Mouse (Mus musculus): ENCODE measurements around the gene Zbtb45.
A peak's percentile ranks its signal among the peaks of the same experiment; 100 is the strongest.

Zbtb45 gene

DNA sequence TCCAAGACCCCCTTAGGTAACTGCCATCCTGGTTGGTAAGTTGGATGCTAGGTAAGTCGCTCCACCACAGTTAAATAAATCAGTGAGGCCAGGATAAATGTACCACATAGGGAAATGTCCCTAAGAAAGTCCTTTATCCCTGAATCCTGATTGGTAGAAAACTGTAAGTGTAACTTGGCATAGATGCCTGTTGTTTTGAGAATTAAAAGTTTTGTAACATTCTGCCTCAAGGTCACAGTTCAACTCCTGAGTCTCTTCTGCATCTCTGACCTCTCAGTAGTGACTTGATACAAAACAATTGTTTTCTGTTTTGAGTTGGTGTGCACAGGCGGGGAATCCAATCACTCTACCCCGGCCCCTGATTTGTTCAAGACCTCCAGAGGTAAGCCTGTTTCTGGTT, 11.0 kb downstream of the Zbtb45 start, which contains the start of gene Trim28:
Gene Trim28 (plus strand): TSS at position 264 of the 400 bp plus-strand sequence.
- DNase-seq (ENCODE audit: low read depth, low spot score): no peak

GRCm38 (mm10) chr7:12998053-12998452, 11.8 kb downstream of the Zbtb45 start, which contains the start of gene Slc27a5:
Gene Slc27a5, minus strand, starts transcription at chr7:12998192.
- DNase-seq (ENCODE audit: low read depth, low spot score): no peak

DNA sequence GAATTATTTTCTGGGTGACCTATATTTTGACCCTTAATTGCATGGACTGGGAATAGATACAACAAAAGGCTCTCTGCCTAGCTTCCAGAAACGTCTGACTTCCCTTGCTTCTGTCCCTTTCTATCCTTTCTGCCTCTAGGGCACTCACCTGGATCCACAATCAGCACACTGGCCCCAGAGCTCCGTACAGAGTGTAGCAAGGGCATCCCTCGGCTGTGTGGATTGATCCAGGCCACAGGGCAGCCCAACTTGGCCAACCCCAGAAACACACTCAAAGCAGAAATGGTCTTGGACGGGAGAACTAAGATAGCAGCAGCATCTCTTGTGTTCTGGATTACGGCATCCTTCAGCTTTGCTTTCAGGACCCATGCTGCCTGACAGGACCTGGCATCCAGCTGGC, 12.6 kb downstream of the Zbtb45 start:
- DNase-seq (ENCODE audit: low read depth, low spot score): no peak

DNA sequence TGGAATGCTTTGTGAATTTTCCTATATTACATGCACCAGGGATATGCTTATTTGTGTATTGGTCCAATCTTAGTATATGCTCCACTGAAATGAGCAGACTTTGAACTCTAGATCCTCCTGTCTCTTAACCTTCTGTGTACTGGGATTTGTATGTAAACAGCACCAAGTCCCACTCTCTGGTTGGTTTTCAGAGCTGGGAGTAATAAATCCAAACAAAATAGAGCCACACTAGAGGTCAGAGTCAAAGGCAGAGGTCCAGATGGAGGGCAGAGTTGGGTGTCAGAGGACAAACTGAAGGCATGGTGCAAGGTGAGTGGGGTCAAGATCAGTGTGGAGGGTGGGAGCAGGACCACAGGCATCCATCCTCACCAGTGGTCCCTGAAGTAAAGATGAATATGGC, 14.0 kb downstream of the Zbtb45 start:
- no peak for DNase-seq (ENCODE audit: low read depth, low spot score)

DNA sequence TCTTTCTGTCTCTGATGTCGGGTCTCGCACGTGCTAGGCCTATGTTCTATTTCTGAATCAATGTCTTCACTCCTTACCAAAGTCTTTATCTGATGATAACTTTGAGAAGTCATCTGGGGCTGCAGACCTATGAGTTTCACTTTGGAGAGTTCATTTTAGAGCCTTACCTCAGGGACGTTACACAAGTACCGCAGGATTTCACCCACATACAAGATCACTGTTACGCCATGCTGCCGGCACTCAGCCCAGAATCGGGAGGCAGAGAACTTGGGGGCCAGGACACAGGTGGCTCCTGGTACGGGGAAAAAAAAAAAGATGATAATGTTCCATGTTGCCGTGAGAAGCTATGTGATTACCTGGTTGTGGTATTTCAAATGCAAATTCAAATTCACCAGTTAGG, 16.7 kb downstream of the Zbtb45 start:
- no peak for DNase-seq (ENCODE audit: low read depth, low spot score)

DNA sequence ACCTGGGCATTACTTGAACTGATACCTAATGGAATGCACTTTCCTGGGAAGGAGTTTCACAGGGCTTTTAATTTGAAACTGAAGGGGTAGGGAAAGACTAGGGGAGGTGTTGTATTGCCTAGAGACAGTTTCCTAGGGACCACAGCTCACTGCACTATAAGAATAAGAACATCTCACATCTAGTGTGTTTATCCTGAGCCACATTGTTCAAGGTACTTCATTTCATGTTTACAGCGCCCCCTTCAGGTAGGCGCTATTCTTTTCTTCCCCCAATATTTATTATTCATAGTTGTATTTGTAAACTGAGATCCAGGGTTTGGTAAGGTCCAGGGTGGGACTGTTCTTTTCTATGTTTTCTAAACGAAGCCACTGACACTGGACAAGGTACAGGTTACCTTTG, 17.6 kb downstream of the Zbtb45 start:
- peak; percentile 25 for DNase-seq (ENCODE audit: low read depth, low spot score)

DNA sequence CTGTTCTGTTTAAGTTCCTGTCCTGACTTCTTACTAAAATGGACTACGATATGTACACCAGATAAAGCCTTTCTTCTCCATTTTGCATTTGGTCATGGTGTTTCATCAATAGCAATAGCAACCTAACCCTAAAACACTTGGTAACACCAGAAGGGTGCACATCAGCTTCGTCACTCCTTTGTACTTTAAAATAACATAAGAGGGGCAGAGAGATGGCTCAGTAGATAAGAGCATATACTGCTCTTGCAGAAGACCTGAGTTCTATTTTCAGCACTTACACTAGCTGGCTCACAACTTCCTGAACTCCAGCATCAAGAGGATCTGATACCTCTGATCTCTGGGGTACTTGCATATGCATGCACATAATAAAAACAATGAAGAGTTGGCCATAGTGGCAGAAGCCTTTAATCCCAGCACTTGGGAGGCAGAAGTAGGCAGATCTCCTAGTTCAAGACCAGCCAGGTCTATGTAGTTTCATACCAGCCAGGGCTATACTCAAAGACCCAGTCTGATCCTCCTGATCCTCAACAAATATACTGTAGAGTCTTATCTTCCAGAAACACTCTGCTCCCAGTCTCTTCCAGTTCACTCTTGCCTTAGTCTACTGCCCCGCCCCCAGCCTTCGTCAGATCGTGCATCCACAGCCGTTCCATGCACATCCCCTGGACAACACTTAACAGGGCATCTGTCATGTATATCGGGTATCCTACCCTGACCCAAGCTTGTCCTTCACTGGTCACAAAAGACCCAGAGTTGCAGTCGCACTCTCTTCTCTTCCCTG, 22.2 kb downstream of the Zbtb45 start:
- no peak for DNase-seq (ENCODE audit: low read depth, low spot score)

GRCm38 (mm10) chr7:12986906-12987305, 22.9 kb downstream of the Zbtb45 start:
- DNase-seq (ENCODE audit: low read depth, low spot score): no peak

DNA sequence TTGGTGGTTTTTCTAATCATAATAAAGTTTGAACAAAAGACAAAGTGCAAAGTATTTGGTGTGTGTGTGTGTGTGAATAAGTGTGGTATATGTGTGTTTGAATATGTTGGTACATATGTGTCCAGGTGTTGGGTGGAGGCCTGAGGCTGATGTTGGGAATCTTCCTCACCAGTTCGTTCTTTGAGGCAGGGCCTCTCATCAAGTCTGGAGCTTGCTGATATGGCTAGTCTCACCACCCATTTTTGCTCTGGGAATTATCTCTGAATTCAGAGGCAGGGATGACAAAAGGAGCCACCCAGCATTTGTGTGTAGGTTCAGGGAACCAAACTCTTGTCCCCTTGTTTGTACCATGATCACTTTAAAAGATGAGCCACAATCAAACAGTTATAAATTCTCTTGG, 24.1 kb downstream of the Zbtb45 start:
- no peak for DNase-seq (ENCODE audit: low read depth, low spot score)

DNA sequence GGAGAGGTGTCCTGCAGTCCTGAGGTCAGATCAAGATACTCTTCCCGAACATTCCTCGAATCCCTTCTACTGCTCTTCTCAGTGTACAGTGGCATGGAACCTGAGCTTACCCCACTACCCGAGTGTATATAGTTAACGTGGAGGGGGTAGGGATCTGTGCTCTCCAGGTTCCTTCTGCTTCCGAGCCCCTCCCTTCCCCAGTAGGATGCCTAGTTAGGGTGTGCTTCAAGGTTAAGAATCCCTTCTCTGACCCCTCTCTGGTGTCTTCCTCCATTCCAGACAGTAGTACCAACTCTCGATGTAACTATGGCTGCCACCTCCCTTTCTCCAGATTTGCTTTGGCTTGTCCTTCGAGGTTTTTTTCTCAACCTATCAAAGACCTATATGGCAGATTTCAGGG, 29.5 kb downstream of the Zbtb45 start:
- DNase-seq (ENCODE audit: low read depth, low spot score): no peak

DNA sequence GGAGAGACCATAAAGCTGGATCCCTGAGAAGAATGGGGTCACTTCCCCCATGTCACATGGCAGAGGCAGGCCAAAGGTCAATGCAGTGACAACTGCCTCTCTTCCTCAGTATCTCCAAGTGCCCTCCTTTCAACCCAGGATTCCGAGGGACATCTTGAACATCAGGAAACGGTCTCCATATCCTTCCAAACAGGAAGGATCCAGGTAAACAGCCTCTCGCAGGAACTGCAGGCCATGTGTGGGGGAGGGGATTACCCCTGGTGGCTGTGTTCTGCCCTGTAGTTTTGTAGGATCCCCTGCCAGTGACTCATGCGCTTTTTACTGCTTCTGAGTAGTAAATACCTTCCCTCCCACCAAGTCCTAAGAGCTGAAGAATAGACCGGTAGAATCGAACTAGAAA, 30.1 kb downstream of the Zbtb45 start:
- no peak for DNase-seq (ENCODE audit: low read depth, low spot score)

DNA sequence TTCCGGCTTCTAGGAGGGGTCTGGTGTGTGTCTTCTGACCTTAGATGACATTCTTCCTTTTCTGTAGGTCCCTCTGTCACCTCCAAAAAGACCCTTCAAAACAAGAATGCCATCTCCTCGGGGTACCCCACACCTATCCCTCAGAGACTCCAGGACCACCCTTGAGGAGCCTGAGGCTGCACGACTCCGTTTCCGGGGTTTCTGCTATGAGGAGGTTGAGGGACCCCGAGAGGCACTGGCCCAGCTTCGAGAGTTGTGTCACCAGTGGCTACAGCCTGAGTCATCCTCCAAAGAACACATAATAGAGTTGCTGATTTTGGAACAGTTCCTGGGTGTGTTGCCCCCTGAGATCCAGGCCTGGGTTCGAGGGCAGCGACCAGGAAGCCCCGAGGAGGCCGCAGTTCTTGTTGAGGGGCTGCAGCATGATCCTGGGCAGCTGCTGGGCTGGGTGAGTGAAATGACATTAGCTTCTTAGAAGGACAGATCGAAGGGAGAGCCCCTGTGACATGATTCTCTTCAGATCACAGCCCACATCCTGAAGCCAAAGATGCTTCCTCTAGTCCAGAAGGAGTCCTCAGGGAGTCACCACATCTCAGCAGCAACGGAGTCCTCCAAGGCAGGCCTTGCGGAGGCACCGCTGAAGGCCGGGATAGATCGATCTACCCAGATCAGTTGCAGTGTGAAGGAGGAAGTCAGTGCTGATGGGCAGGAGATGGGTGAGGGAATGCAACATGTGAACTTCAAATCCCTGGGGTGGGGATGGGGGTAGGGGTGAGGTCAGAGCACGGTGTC, 30.7 kb downstream of the Zbtb45 start:
- no peak for DNase-seq (ENCODE audit: low read depth, low spot score)

DNA sequence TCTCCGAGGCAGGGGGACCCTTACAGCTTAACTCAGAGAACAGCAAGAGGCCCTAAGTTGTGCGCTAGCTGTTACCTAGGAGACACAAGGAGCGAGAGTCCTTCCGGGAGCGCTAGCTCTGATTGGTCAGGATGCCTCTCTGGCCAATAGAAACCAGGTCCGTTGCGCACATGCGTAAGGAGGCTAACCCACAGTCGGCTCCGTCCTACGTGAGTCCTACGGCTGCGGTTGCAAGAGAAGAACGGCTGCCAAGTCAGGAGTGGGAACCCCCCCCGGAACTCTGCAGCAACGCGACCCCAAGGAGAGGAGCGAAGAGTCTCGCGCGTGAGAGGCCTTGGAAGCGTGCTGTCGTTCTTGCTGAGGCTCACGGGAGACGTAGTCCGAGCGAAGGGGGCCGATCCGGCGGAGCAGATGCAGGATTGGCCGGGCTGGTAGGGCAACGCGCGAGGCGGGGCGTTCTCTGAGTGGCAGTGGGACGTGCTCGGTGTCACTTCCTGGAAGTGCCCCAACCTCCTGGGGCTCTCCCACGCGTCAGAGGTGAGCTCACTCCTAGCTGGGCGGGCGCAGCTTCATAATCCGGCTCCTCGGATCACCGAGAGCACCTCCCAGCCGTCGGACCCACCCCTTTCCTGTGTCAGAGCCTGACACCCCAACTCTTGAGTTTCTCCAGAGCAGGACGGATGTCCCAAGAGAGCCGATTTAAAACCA, 32.0 kb downstream of the Zbtb45 start, which contains the start of gene Zfp446:
Gene Zfp446 (plus strand): TSS at position 167 of the 708 bp plus-strand sequence.
- peak; percentile 100 for DNase-seq (ENCODE audit: low read depth, low spot score)

- DNase-seq (ENCODE audit: low read depth, low spot score): no peak
Observed at GRCm38 (mm10) chr7:12970906-12971305, 38.9 kb downstream of the Zbtb45 start.

- DNase-seq (ENCODE audit: low read depth, low spot score): peak; percentile 85
Observed at GRCm38 (mm10) chr7:12966104-12966845, 43.6 kb downstream of the Zbtb45 start.

DNA sequence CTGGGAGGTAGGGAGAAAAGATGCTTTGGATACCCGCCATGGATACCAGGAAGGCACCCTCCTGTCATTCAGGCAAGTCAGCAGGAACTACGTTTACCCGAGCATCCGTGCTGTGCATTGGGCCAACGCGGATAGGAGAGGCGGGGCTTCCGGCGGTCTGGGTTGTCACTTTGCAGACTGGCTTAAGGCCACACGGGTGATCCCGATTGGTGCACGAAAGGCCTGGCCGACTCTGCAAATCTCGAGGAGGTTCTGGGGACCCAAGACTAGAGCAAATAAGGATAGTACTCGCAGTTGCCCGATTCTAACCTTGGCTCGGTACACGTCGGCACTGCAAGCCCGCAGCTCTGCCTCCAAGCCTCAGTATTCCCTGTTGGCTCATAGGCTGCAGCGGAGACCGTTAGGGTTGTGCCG, 44.1 kb downstream of the Zbtb45 start, which contains the start of gene Zfp324:
Gene Zfp324 (plus strand): TSS at position 161 of the 414 bp plus-strand sequence.
- peak; percentile 98 for DNase-seq (ENCODE audit: low read depth, low spot score)

DNA sequence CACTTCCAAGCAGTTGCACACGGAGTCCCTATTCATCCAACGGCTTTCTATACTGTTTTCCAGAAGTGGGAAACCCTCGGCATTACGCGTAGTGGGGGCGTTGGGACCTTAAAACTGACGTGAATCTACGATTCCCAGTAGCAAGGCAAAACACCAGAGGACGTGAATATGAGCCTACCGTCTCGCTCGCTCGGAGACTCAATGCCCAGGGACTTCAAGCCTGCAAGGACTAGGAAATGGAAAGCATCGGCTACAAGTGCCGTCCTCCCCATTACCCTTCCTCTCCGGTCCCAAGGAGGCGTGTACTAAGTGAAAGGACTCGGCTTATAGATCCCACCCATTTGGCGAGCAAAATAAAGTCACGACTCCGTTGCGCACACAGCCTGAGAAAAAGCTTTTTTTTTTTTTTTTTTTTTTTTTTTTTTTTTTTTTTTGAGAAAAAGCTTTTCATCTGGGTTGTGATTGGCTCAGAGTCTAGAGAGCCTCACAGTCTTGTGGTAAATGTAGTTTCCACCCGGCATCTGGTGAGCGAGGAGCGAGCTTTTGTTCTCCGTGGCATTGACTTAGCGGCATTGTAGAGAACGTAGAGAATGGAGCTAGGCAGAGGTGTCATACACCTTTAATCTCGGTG, 48.2 kb downstream of the Zbtb45 start:
- peak; percentile 95 for DNase-seq (ENCODE audit: low read depth, low spot score)

GRCm38 (mm10) chr7:12959718-12960117, 50.1 kb downstream of the Zbtb45 start:
- DNase-seq (ENCODE audit: low read depth, low spot score): no peak

DNA sequence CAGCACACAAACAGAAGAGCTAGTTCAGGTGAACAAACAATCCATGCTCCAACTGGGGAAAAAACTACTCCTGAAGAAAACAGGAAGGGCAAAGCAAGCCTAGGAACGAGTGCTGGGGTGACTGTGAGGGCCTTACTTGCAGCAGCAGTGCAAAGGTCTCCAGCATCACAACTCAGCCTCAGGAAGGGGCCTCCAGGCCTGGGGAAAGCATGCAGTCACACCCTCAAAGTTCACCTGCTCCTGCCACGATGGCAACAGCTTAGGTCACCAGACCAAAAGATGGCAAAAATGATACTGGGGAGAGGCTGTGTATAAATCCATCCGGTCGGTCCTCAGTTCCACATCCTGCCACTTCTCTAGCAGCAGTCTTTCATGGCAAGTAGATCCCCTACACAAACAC, 50.9 kb downstream of the Zbtb45 start:
- no peak for DNase-seq (ENCODE audit: low read depth, low spot score)

DNA sequence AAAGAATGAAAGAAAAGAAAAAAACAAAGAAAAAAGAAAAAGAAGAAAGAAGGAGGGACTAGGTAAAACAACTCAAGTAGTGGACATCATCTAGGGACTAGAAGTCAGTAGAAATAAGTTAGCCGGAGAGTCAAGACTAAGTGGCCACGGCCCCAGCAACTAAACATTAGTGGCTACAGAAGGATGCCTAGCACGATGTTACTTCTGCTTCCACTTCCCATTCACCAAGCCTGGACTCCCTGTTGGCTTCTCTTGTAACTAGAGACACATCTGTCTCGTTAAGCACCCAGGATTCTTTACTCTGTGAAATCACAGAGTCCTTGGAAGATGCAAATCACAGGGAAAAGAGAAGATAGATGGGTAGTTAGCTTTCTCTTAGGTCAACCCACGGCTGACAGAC, 52.3 kb downstream of the Zbtb45 start:
- no peak for DNase-seq (ENCODE audit: low read depth, low spot score)

DNA sequence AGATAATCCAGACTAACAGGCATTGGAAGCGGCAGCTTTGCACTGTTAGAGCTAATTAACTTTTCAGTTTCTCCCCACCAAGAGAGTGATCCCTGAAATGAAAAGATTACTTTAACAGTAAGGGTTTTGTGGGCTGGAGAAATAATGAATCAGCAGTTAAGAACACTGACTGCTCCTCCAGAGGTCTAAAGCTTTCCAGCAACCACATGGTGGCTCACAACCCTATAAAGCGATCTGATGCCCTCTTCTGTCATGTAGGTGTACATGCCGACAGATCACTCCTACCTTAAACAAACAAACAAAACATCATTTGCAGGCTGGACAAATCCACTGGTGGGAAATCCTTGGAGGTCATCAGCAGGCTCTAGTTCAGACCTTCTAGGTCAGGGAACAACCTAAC, 54.9 kb downstream of the Zbtb45 start:
- DNase-seq (ENCODE audit: low read depth, low spot score): peak; percentile 52
